Mouse (Mus musculus) forebrain, embryonic 13.5 days (tissue): ENCODE data around the gene Olfr1444. TPM values are rescaled to one million over a fixed set of nuclear protein-coding genes. Genes with fewer than 3 reads are reported as not detected.

Experiments
- ATAC-seq: fragments of 200-750 bp; cut with Nextera tagmentation; 2 replicates; pipeline ENCODE4 v1.8.0; 2017
- H3K27ac ChIP-seq: fragments of 300-500 bp; sonication (generic); 2 replicates; pipeline ENCODE4 v1.5.1; 2015; ENCODE audit warnings: inconsistent platforms, mild to moderate bottlenecking, moderate library complexity
- H3K27me3 ChIP-seq: fragments of 300-500 bp; sonication (generic); 2 replicates; pipeline ENCODE4 v1.6.1; 2015; ENCODE audit warnings: mild to moderate bottlenecking, inconsistent platforms
- H3K36me3 ChIP-seq: fragments of 300-500 bp; sonication (generic); 2 replicates; pipeline ENCODE4 v1.6.1; 2015; ENCODE audit warnings: mild to moderate bottlenecking, inconsistent platforms; ENCODE audit not compliant: poor library complexity, severe bottlenecking
- H3K4me1 ChIP-seq: fragments of 300-500 bp; sonication (generic); 2 replicates; pipeline ENCODE4 v1.6.1; 2015; ENCODE audit warnings: inconsistent platforms
- H3K4me2 ChIP-seq: fragments of 300-500 bp; sonication (generic); 2 replicates; pipeline ENCODE4 v1.6.1; 2015; ENCODE audit warnings: inconsistent platforms, mild to moderate bottlenecking, moderate library complexity
- H3K4me3 ChIP-seq: fragments of 300-500 bp; sonication (generic); 2 replicates; pipeline ENCODE4 v1.5.1; 2015; ENCODE audit warnings: mild to moderate bottlenecking, inconsistent platforms
- H3K9ac ChIP-seq: fragments of 300-500 bp; sonication (generic); 2 replicates; pipeline ENCODE4 v1.6.1; 2015; ENCODE audit warnings: mild to moderate bottlenecking, inconsistent platforms
- H3K9me3 ChIP-seq: fragments of 300-500 bp; sonication (generic); replicated peaks from 2 replicates; pipeline ENCODE4 v1.6.1; 2016; ENCODE audit warnings: inconsistent platforms
- WGBS: fragments of 180-500 bp; shearing (Covaris S2); methylation state at CpG from one replicate; pipeline ENCODE4 v1.1.7; 2015; 5-methylcytosine and 5-hydroxymethylcytosine counted together
- polyA plus RNA-seq: library from polyadenylated mRNA; unstranded; fragments of >200 nt; fragmentation: Nextera tagmentation; extraction: Ambion mirVana; gene quantifications from 2 replicates; pipeline ENCODE4 v1.2.1, GENCODE M21; 2015

Olfr1444 gene
- polyA plus RNA-seq: not detected in 2 replicates

- no peak for ATAC-seq
- no peaks in the 10 kb centered on the region for H3K27me3 ChIP-seq
- no peak within 1 kb of the TSS for H3K27ac ChIP-seq
- H3K9me3 ChIP-seq: no peaks in the 10 kb centered on the region; the same call in 1 of the 2 replicates
- no peak within 1 kb of the TSS for H3K9ac ChIP-seq
- no peaks in the 10 kb centered on the region for H3K36me3 ChIP-seq
- no peak within 1 kb of the TSS for H3K4me3 ChIP-seq
- H3K4me2 ChIP-seq: no peak within 1 kb of the TSS
- WGBS: 53% methylated on average over 1 of the region's 1 CpGs
- H3K4me1 ChIP-seq: no peaks in the 10 kb centered on the region
Measured at GRCm38 (mm10) chr19:12856983-12857382, at the start of gene Olfr1444. Olfr1444 (plus strand) TSS chr19:12857283.

- Histone ChIP-seq H3K27ac (no peak overlapping the region), H3K36me3 (no peaks in the 10 kb centered on the region), H3K4me1 (no peaks in the 10 kb centered on the region), H3K4me3 (no peak overlapping the region), H3K9me3 (no peaks in the 10 kb centered on the region), H3K4me2 (no peak overlapping the region), H3K27me3 (no peaks in the 10 kb centered on the region), H3K9ac (no peak overlapping the region)
- 72% methylated on average over 1 of the region's 1 CpGs for WGBS
- ATAC-seq: no peak
Measured at GRCm38 (mm10) chr19:12812644-12813364, 44.3 kb upstream of the Olfr1444 start.

DNA sequence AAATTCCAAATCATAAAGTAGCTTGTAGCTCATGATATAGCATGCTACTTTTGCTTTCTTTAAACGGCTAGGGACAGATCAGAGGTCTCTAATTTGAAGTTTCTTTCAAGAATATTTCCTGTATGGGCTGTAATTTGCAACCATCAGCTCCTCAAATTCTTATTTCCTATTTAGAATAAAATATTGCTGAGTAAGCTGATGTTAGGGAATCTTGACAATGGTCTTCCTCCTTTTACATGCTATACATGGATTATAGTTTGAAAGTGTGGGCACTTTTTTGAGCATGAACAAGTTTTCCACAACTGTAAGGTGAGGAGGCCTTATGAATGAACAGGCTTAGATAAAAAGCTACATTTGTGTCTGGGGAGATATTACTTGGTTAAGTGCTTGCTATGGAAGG is 43.2 kb upstream of the Olfr1444 start:
- no peaks in the 10 kb centered on the region for H3K36me3 ChIP-seq
- no peaks in the 10 kb centered on the region for H3K27me3 ChIP-seq
- H3K9me3 ChIP-seq: no peaks in the 10 kb centered on the region
- H3K4me2 ChIP-seq: no peak overlapping the region
- H3K4me3 ChIP-seq: no peak overlapping the region
- H3K4me1 ChIP-seq: no peaks in the 10 kb centered on the region
- no peak overlapping the region for H3K9ac ChIP-seq
- no peak for ATAC-seq
- H3K27ac ChIP-seq: no peak overlapping the region
- 83% methylated on average over 1 of the region's 1 CpGs for WGBS

GRCm38 (mm10) chr19:12818507-12818906 is 38.6 kb upstream of the Olfr1444 start:
- 90% methylated on average over 1 of the region's 1 CpGs for WGBS
- H3K4me1 ChIP-seq: no peaks in the 10 kb centered on the region
- H3K27ac ChIP-seq: no peak overlapping the region
- H3K9ac ChIP-seq: no peak overlapping the region
- no peaks in the 10 kb centered on the region for H3K36me3 ChIP-seq
- no peaks in the 10 kb centered on the region for H3K9me3 ChIP-seq
- H3K4me2 ChIP-seq: no peak overlapping the region
- no peak overlapping the region for H3K4me3 ChIP-seq
- ATAC-seq: no peak
- no peaks in the 10 kb centered on the region for H3K27me3 ChIP-seq

DNA sequence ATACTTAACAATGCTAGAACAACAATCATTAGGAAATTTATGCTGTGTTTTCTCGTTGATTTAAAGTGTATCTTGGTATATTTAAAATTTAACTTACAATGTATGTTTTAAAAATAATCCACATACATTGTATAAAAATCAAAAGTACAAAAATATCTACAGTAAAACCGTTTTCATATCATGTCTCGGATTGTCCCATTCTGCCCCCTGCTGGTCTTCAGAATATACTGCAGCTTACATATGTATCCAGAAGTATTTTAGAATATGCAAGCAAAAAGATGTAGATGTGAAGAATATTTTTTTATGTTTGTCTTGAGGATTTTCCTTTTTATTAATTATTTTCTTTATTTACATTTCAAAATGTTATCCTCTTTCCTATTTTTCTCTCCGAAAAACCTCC is 36.7 kb upstream of the Olfr1444 start:
- H3K27me3 ChIP-seq: no peaks in the 10 kb centered on the region
- no peaks in the 10 kb centered on the region for H3K9me3 ChIP-seq
- H3K4me1 ChIP-seq: no peaks in the 10 kb centered on the region
- no peak overlapping the region for H3K4me3 ChIP-seq
- no peak overlapping the region for H3K9ac ChIP-seq
- H3K4me2 ChIP-seq: no peak overlapping the region
- no peak for ATAC-seq
- no peaks in the 10 kb centered on the region for H3K36me3 ChIP-seq
- WGBS: 33% methylated on average over 4 of the region's 4 CpGs
- H3K27ac ChIP-seq: no peak overlapping the region

- ATAC-seq: no peak
- Histone ChIP-seq H3K9me3 (no peaks in the 10 kb centered on the region), H3K27me3 (no peaks in the 10 kb centered on the region), H3K4me1 (no peaks in the 10 kb centered on the region), H3K4me3 (no peak overlapping the region), H3K27ac (no peak overlapping the region), H3K9ac (no peak overlapping the region), H3K36me3 (no peaks in the 10 kb centered on the region), H3K4me2 (no peak overlapping the region)
- WGBS: 77% methylated on average over 4 of the region's 4 CpGs
Measured at GRCm38 (mm10) chr19:12824549-12824948, 32.5 kb upstream of the Olfr1444 start.

DNA sequence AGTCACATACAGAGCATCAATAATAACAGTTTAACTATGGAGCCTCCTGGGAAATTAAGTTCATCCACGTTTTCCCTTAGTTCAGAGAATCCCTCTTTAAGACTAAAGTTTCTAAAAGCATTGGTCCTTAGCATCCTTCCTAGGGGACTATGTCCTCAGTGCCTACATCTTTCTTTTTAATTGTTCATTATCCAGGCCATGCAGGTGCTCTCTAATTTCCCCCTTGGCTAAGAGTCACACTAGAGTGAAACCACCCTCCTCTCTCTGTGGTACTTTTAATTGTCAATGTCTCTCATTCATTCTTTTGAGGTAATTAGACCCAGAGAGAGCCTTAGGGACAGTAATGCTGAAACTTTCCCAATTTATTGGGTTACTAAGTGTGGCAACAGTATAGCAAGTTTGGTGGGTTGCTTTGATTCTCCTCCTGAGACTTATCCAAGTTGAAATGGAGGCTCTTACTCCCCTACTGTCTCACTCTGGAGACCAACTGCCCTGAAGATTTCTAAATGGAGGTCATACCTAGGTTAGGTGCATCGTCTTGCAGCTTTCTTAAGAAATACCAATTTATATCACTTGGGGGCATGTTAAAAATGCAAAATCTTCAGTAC is 26.2 kb upstream of the Olfr1444 start:
- Histone ChIP-seq H3K36me3 (no peaks in the 10 kb centered on the region), H3K27ac (no peak overlapping the region), H3K9ac (no peak overlapping the region), H3K4me1 (no peaks in the 10 kb centered on the region), H3K4me3 (no peak overlapping the region), H3K27me3 (no peaks in the 10 kb centered on the region), H3K4me2 (no peak overlapping the region), H3K9me3 (no peaks in the 10 kb centered on the region)
- whole genome bisulfite sequencing: 71% methylated on average over 2 of the region's 2 CpGs
- ATAC-seq: no peak

DNA sequence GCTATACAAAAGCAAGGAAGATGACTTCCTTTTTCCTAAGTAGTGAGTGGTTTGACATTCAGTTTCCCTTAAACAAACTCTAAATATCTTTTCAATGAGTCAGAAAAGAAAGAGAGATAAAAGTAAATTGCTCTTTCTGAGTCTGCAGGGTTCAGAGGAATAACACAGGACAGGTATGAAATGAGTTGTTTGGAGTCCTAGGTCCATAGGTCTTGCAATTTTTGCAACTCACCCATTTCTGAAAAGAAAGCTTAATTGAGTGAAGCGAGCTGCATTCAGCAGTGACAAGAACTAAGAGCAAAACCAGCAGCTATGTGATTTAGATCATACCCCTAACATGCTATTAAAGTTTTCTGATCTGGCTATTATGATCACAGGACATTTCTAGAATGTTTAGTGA is 25.5 kb upstream of the Olfr1444 start:
- H3K27ac ChIP-seq: no peak overlapping the region
- H3K4me3 ChIP-seq: no peak overlapping the region
- no peaks in the 10 kb centered on the region for H3K4me1 ChIP-seq
- H3K9ac ChIP-seq: no peak overlapping the region
- no peaks in the 10 kb centered on the region for H3K27me3 ChIP-seq
- no peak for ATAC-seq
- no peaks in the 10 kb centered on the region for H3K36me3 ChIP-seq
- H3K9me3 ChIP-seq: no peaks in the 10 kb centered on the region
- no peak overlapping the region for H3K4me2 ChIP-seq
- WGBS: 63% methylated on average over 1 of the region's 1 CpGs

DNA sequence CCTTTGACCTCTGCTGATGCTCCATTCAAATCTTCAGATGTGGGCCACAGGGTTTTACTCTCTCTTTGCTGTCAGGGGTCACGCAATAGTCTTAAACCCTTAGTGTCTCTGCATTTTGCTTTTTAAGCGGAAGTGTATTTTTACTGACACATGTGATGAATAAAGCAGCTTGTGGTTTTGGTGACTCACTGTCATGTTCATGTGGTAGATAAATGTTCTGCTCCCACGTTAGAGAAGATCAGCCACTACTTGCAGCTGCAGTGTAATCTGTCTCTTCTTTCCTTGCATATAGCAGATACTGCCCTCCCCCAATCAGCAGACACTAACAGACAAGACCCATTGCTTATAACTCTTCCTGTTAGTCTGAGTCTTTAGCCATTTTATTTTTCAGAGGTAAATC is 23.5 kb upstream of the Olfr1444 start:
- no peaks in the 10 kb centered on the region for H3K9me3 ChIP-seq
- no peaks in the 10 kb centered on the region for H3K36me3 ChIP-seq
- H3K4me3 ChIP-seq: no peak overlapping the region
- WGBS: 90% methylated on average over 3 of the region's 3 CpGs
- no peak overlapping the region for H3K9ac ChIP-seq
- ATAC-seq: no peak
- no peaks in the 10 kb centered on the region for H3K4me1 ChIP-seq
- no peak overlapping the region for H3K27ac ChIP-seq
- no peak overlapping the region for H3K4me2 ChIP-seq
- no peaks in the 10 kb centered on the region for H3K27me3 ChIP-seq

GRCm38 (mm10) chr19:12838507-12838906 is 18.6 kb upstream of the Olfr1444 start:
- no peak for ATAC-seq
- no peaks in the 10 kb centered on the region for H3K27me3 ChIP-seq

DNA sequence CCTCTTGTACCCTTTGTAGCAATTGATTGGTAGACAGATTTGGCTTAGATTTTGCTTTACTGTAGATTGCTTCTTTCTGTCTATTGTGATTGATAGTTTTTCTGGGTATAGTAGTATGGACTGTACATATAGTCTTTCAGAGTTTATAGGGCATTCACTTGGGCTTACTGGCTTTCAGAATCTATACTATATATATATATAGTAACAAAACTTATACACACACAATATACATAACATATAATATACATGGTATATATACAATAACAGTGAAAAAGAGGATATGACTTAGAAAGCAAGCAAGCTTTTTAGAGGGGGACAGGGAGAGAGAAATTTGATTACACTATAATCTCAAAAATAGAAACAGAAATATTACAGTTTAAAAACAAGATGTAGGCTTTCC is 10.7 kb upstream of the Olfr1444 start, which contains the start of gene Gm5244:
Gene Gm5244 (plus strand): TSS at position 301 of the 400 bp plus-strand sequence.
- Histone ChIP-seq H3K4me3 (no peak within 1 kb of the TSS), H3K4me1 (no peaks in the 10 kb centered on the region), H3K27ac (no peak within 1 kb of the TSS), H3K9ac (no peak within 1 kb of the TSS), H3K9me3 (peaks cover 3% of the 10 kb centered on the region; the same call in 1 of the 2 replicates), H3K36me3 (no peaks in the 10 kb centered on the region), H3K27me3 (no peaks in the 10 kb centered on the region), H3K4me2 (no peak within 1 kb of the TSS)
- ATAC-seq: no peak

More at GRCm38 (mm10) chr19:12838507-12838906, 18.6 kb upstream of the Olfr1444 start:
- Histone ChIP-seq H3K9ac (no peak overlapping the region), H3K9me3 (no peaks in the 10 kb centered on the region), H3K4me3 (no peak overlapping the region), H3K27ac (no peak overlapping the region), H3K4me1 (no peaks in the 10 kb centered on the region), H3K36me3 (no peaks in the 10 kb centered on the region), H3K4me2 (no peak overlapping the region)
- 90% methylated on average over 1 of the region's 1 CpGs for WGBS

GRCm38 (mm10) chr19:12883555-12883954 is 26.5 kb downstream of the Olfr1444 start, which contains the start of gene Olfr1445:
Olfr1445 (plus strand) TSS chr19:12883855.
- H3K4me3 ChIP-seq: no peak within 1 kb of the TSS
- no peak within 1 kb of the TSS for H3K27ac ChIP-seq
- no peak within 1 kb of the TSS for H3K9ac ChIP-seq
- no peaks in the 10 kb centered on the region for H3K36me3 ChIP-seq
- no peak for ATAC-seq
- WGBS: 85% methylated on average over 2 of the region's 2 CpGs
- no peaks in the 10 kb centered on the region for H3K27me3 ChIP-seq
- no peak within 1 kb of the TSS for H3K4me2 ChIP-seq
- H3K4me1 ChIP-seq: no peaks in the 10 kb centered on the region
- peaks cover under 1% of the 10 kb centered on the region; the same call in 1 of the 2 replicates for H3K9me3 ChIP-seq
